Mouse (Mus musculus) liver, postnatal 0 days (tissue): ENCODE data around the gene Capn13.

ENCODE experiments used
- CTCF ChIP-seq: sonication (generic); IDR thresholded peaks from 2 replicates; pipeline ENCODE4 v1.5.1; 2016; ENCODE audit warnings: antibody characterized with exemption, low read depth
- EP300 ChIP-seq: IDR thresholded peaks from 2 replicates; pipeline ENCODE4 v1.6.1; 2016; ENCODE audit warnings: antibody characterized with exemption, low read depth, mild to moderate bottlenecking

DNA sequence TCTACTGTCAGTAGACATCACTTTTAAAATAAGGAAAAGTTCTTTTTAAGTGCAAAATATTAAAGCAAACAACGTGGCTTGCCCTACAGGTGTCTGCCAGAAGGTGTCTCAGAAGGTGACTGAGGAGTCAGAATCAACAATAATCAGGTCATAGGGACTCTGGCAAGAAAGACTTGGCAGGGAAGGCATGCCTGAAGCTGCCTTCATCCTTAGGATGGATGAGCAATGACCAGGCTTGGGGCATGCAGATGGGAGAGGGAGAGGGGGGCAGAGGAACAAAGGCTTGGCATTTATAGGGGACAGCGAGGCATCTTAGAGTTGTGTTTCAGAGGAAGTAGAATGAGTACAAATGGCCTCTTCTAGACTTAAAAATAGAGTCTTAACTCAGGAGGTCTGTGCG lies 76.7 kb downstream of the Capn13 start:
- no peak for TF ChIP-seq CTCF
- no peak for TF ChIP-seq EP300
